Mouse (Mus musculus) heart, adult 2 months (tissue): ENCODE data around the gene Angptl6. TPM values are rescaled to one million over a fixed set of nuclear protein-coding genes. Genes with fewer than 3 reads are reported as not detected.

Experiments used
- DNase-seq, 2 experiments: peaks; one replicate each; pipeline ENCODE4 v3.0.0; 2021
- H3K27ac ChIP-seq: fragments of 200-600 bp; 2 replicates; pipeline ENCODE4 v1.8.1; 2022
- H3K27me3 ChIP-seq: fragments of 200-500 bp; 2 replicates; pipeline ENCODE4 v1.6.1; 2012; ENCODE audit warnings: mild to moderate bottlenecking, low read length, inconsistent platforms, mixed read lengths; ENCODE audit not compliant: control insufficient read depth, insufficient read depth
- H3K36me3 ChIP-seq: fragments of 200-500 bp; 2 replicates; pipeline ENCODE4 v1.6.1; 2012; ENCODE audit warnings: low read length, inconsistent platforms; ENCODE audit not compliant: control insufficient read depth, insufficient read depth
- H3K4me1 ChIP-seq: fragments of 200-500 bp; 2 replicates; pipeline ENCODE4 v1.6.1; 2011; ENCODE audit warnings: low read length; ENCODE audit not compliant: control insufficient read depth, insufficient read depth
- H3K4me3 ChIP-seq: fragments of 200-600 bp; 2 replicates; pipeline ENCODE4 v1.8.1; 2022
- H3K79me2 ChIP-seq: fragments of 200-500 bp; replicated peaks from 2 replicates; pipeline ENCODE4 v1.6.1; 2012; ENCODE audit warnings: mild to moderate bottlenecking, inconsistent platforms, low read length, moderate library complexity, mixed read lengths; ENCODE audit not compliant: control insufficient read depth, insufficient read depth
- H3K9ac ChIP-seq: fragments of 200-500 bp; 2 replicates; pipeline ENCODE4 v1.6.1; 2012; ENCODE audit warnings: low read depth, mild to moderate bottlenecking, control low read depth, inconsistent platforms, low read length, mixed read lengths
- CTCF ChIP-seq: fragments of 200-600 bp; IDR thresholded peaks from 2 replicates; pipeline ENCODE4 v1.8.1; 2022; ENCODE audit warnings: antibody characterized with exemption, mild to moderate bottlenecking, moderate library complexity
- EP300 ChIP-seq: fragments of 200-500 bp; IDR thresholded peaks from 2 replicates; pipeline ENCODE4 v1.6.1; 2011; ENCODE audit warnings: low read depth, low read length, control low read depth; ENCODE audit not compliant: insufficient read depth
- POLR2A ChIP-seq: fragments of 200-500 bp; IDR thresholded peaks from 2 replicates; pipeline ENCODE4 v1.6.1; 2011; ENCODE audit warnings: mild to moderate bottlenecking, low read depth, low read length, control low read depth; ENCODE audit not compliant: insufficient read depth
- WGBS: fragments of 180-500 bp; shearing (Covaris S2); methylation state at CpG from one replicate; pipeline ENCODE4 v1.1.7; 2018; 5-methylcytosine and 5-hydroxymethylcytosine counted together
- intact Hi-C: fragments of 180-260 bp; cut with DNase I; formaldehyde crosslinking; loops from one replicate; pipeline ENCODE4 v1.15.1; 2025
- polyA plus RNA-seq: library from polyadenylated mRNA; depleted of rRNA; stranded (reverse); fragments of >200 nt; gene quantifications from 2 replicates; pipeline ENCODE4 v1.2.3, GENCODE M21; 2012
- total RNA-seq, 2 experiments: library from RNA; stranded (reverse); gene quantifications; 2 replicates each; pipeline ENCODE4 v1.2.3; 2021

Gene Angptl6
- total and polyA plus RNA-seq, 3 experiments, result 3.9 to 4.0 (median 4.0) TPM

GRCm38 (mm10) chr9:20859926-20860325 is 19.6 kb downstream of the Angptl6 start:
- H3K79me2 ChIP-seq, result no peaks in the 10 kb centered on the region
- WGBS, result 43% methylated on average over 6 of the region's 6 CpGs
- no peak for TF ChIP-seq POLR2A
- TF ChIP-seq CTCF, result no peak
- no peak for TF ChIP-seq EP300
- H3K4me3 ChIP-seq, result no peak overlapping the region
- intact Hi-C loops, result no loop called here
- H3K36me3 ChIP-seq, result no peaks in the 10 kb centered on the region
- no peaks in the 10 kb centered on the region for H3K4me1 ChIP-seq
- H3K27ac ChIP-seq, result no peak overlapping the region
- no peaks in the 10 kb centered on the region for H3K27me3 ChIP-seq
- no peak overlapping the region for H3K9ac ChIP-seq
- no peak for DNase-seq

DNA sequence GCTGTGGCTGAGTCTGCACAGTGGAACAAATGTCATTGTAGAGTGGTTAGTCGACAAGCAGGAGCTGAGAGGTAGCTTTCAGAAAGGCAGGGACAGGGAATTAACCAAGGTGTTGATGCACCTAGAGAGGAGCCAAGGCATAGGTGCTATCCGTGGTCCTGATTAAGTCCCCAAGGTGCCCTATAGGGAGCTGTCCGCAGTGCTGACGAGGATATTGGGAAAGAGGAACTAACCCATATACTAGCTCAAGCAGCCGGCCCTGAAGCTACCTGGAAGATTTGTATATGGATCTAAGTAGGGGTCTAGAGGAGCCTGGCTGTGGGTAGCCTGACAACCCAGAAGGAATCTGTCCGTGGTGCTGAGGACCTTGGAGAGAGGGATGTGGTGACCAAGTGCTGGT is 22.4 kb downstream of the Angptl6 start:
- Histone ChIP-seq H3K4me3 (no peak overlapping the region), H3K27ac (no peak overlapping the region), H3K4me1 (no peaks in the 10 kb centered on the region), H3K9ac (no peak overlapping the region), H3K27me3 (no peaks in the 10 kb centered on the region), H3K79me2 (no peaks in the 10 kb centered on the region), H3K36me3 (no peaks in the 10 kb centered on the region)
- intact Hi-C loops, result no loop called here
- 12% methylated on average over 6 of the region's 6 CpGs for WGBS
- DNase-seq, result peak; percentile 30 to 46
- TF ChIP-seq EP300, result 0 out of 2 replicates have a peak, but pooled peaks have one; percentile 43
- TF ChIP-seq POLR2A, result no peak

DNA sequence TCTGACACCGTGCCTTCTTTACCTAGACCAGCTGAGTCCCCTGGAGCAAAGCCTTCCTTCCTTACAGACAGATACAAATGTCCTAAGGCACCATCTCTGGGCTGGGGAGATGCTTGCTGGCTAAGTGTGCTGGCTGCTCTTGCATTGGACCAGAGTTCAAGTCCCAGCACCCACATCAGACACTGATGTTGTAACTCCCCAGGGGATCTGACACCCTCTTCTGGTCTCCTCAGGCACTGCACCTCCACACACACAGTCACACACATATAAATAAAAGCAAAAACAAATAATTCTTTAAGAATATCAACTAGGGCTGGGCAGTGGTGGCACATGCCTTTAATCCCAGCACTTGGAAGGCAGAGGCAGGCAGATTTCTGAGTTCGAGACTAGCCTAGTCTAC is 29.3 kb downstream of the Angptl6 start:
- no peak for DNase-seq
- no peaks in the 10 kb centered on the region for H3K4me1 ChIP-seq
- H3K27me3 ChIP-seq, result no peaks in the 10 kb centered on the region; the same call in 1 of the 2 replicates
- H3K27ac ChIP-seq, result no peak overlapping the region
- intact Hi-C loops, result no loop called here
- no peak overlapping the region for H3K4me3 ChIP-seq
- H3K9ac ChIP-seq, result no peak overlapping the region
- TF ChIP-seq POLR2A, result no peak
- TF ChIP-seq EP300, result no peak
- TF ChIP-seq CTCF, result no peak
- H3K36me3 ChIP-seq, result no peaks in the 10 kb centered on the region
- WGBS, result 72% methylated on average over 2 of the region's 2 CpGs
- no peaks in the 10 kb centered on the region for H3K79me2 ChIP-seq

GRCm38 (mm10) chr9:20842670-20843069 is 36.9 kb downstream of the Angptl6 start:
- no peak overlapping the region for H3K9ac ChIP-seq
- no peak for DNase-seq
- no peaks in the 10 kb centered on the region for H3K4me1 ChIP-seq
- TF ChIP-seq CTCF (peak; percentile 74), POLR2A (no peak)
- H3K36me3 ChIP-seq, result no peaks in the 10 kb centered on the region
- no peak overlapping the region for H3K27ac ChIP-seq
- intact Hi-C loops, result no loop called here
- no peaks in the 10 kb centered on the region; the same call in 1 of the 2 replicates for H3K27me3 ChIP-seq
- H3K79me2 ChIP-seq, result no peaks in the 10 kb centered on the region
- H3K4me3 ChIP-seq, result no peak overlapping the region
- 30% methylated on average over 2 of the region's 2 CpGs for WGBS

DNA sequence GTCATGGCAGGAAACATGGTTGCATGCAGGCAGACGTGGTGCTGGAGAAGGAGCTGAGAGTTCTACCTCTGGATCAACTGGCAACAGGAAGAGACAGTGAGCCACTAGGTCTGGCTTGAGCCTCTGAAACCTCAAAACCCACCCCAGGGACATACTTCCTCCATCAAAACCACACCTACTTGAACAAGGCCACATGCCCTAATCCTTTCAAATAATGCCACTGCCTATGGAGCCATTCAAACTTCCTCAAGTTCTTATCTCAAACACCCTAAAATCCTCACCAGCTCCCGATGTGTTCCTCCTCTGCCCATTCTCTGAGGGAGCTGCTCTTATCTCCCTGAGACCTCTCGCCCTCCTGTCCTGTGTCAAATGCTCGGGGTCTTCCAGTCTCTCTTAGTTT is 37.3 kb downstream of the Angptl6 start:
- no peak overlapping the region for H3K27ac ChIP-seq
- DNase-seq, result no peak
- intact Hi-C loops, result no loop called here
- 24% methylated on average over 4 of the region's 4 CpGs for WGBS
- H3K4me3 ChIP-seq, result no peak overlapping the region
- H3K9ac ChIP-seq, result no peak overlapping the region
- no peaks in the 10 kb centered on the region for H3K4me1 ChIP-seq
- H3K27me3 ChIP-seq, result no peaks in the 10 kb centered on the region; the same call in 1 of the 2 replicates
- no peak for TF ChIP-seq EP300
- no peak for TF ChIP-seq CTCF
- TF ChIP-seq POLR2A, result no peak
- no peaks in the 10 kb centered on the region for H3K79me2 ChIP-seq
- no peaks in the 10 kb centered on the region for H3K36me3 ChIP-seq

DNA sequence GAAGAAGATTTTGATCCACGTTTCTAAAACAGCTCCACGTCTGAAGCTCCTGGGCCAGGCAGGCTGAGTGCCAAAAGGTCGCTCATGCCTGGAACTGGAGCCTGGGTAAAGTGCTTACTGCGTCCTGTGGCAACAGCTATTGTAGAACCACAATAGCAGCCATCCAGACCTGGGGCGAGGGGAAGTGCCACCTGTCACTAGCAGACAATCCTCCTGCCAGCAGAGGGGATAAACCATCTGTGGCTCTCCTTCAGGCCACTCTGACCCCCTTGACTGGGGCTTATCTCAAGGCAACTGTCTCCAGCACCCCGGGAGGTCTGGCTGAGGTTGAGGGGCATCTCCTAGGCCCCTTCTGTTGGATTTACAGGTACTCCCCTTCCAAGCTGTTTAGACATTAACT is 40.6 kb downstream of the Angptl6 start:
- WGBS, result 55% methylated on average over 6 of the region's 6 CpGs
- Histone ChIP-seq H3K36me3 (no peaks in the 10 kb centered on the region), H3K79me2 (no peaks in the 10 kb centered on the region), H3K27me3 (no peaks in the 10 kb centered on the region), H3K27ac (no peak overlapping the region), H3K4me3 (no peak overlapping the region), H3K4me1 (no peaks in the 10 kb centered on the region), H3K9ac (no peak overlapping the region)
- DNase-seq, result no peak
- intact Hi-C loops, result no loop called here
- TF ChIP-seq CTCF (no peak), POLR2A (no peak), EP300 (no peak)
